Mouse (Mus musculus) lung, postnatal 0 days (tissue): Measurements from ENCODE around the gene Gm9508. TPM values are rescaled to one million over a fixed set of nuclear protein-coding genes. Genes with fewer than 3 reads are reported as not detected.
A peak's percentile ranks its signal among the peaks of the same experiment; 100 is the strongest.

Source experiments
- ATAC-seq: fragments of 200-750 bp; cut with Nextera tagmentation; 2 replicates; pipeline ENCODE4 v1.8.0; 2017; ENCODE audit warnings: moderate library complexity
- DNase-seq: peaks from one replicate; pipeline ENCODE4 v3.0.0-alpha.2; 2016; ENCODE audit warnings: low spot score
- H3K27ac ChIP-seq: fragments of 300-500 bp; sonication (generic); 2 replicates; pipeline ENCODE4 v1.5.1; 2014; ENCODE audit warnings: antibody characterized with exemption, mild to moderate bottlenecking, low read length, mixed read lengths
- H3K27me3 ChIP-seq: fragments of 300-500 bp; sonication (generic); replicated peaks from 2 replicates; pipeline ENCODE4 v1.6.1; 2014; ENCODE audit warnings: low read length, mixed read lengths; ENCODE audit not compliant: insufficient read depth
- H3K36me3 ChIP-seq: fragments of 300-500 bp; sonication (generic); 2 replicates; pipeline ENCODE4 v1.6.1; 2014; ENCODE audit warnings: low read length, mixed read lengths; ENCODE audit not compliant: insufficient read depth
- H3K4me1 ChIP-seq: fragments of 300-500 bp; sonication (generic); 2 replicates; pipeline ENCODE4 v1.6.1; 2014; ENCODE audit warnings: antibody characterized with exemption, low read depth, low read length, mixed read lengths; ENCODE audit not compliant: insufficient read depth
- H3K4me2 ChIP-seq: fragments of 300-500 bp; sonication (generic); replicated peaks from 2 replicates; pipeline ENCODE4 v1.6.1; 2014; ENCODE audit warnings: low read depth, mild to moderate bottlenecking, low read length, moderate library complexity, mixed read lengths
- H3K4me3 ChIP-seq: fragments of 300-500 bp; sonication (generic); 2 replicates; pipeline ENCODE4 v1.5.1; 2014; ENCODE audit warnings: low read depth, low read length
- H3K9ac ChIP-seq: fragments of 300-500 bp; sonication (generic); replicated peaks from 2 replicates; pipeline ENCODE4 v1.6.1; 2014; ENCODE audit warnings: low read depth, mild to moderate bottlenecking
- H3K9me3 ChIP-seq: fragments of 300-500 bp; sonication (generic); 2 replicates; pipeline ENCODE4 v1.6.1; 2016; ENCODE audit warnings: low read length, mixed read lengths
- CTCF ChIP-seq: IDR thresholded peaks from 2 replicates; pipeline ENCODE4 v1.5.1; 2016; ENCODE audit warnings: antibody characterized with exemption, mild to moderate bottlenecking
- EP300 ChIP-seq: IDR thresholded peaks from 2 replicates; pipeline ENCODE4 v1.6.1; 2016; ENCODE audit warnings: antibody characterized with exemption, mild to moderate bottlenecking, control low read depth
- WGBS: fragments of 180-500 bp; shearing (Covaris S2); extraction: QIAGEN DNeasy Blood & Tissue Kit; methylation state at CpG from one replicate; pipeline ENCODE4 v1.1.7; 2014; 5-methylcytosine and 5-hydroxymethylcytosine counted together
- polyA plus RNA-seq: library from polyadenylated mRNA; unstranded; fragments of >200 nt; fragmentation: Nextera tagmentation; extraction: Ambion mirVana; gene quantifications from 2 replicates; pipeline ENCODE4 v1.2.1, GENCODE M21; 2015

Gm9508 gene
- polyA plus RNA-seq, 1 experiment from 2014 or later = not detected

GRCm38 (mm10) chr10:77658286-77658994 is 38.6 kb downstream of the Gm9508 start:
- Histone ChIP-seq H3K4me3 (no peak overlapping the region), H3K9ac (no peak overlapping the region), H3K4me2 (no peak overlapping the region), H3K4me1 (0 out of 2 replicates have a peak, but pooled peaks cover 2% of the 10 kb centered on the region), H3K9me3 (no peaks in the 10 kb centered on the region), H3K27me3 (no peaks in the 10 kb centered on the region), H3K27ac (peak overlapping the region; percentile 66), H3K36me3 (no peaks in the 10 kb centered on the region)
- TF ChIP-seq CTCF (no peak), EP300 (no peak)
- DNase-seq (peak; percentile 79), ATAC-seq (peak; percentile 95)
- 41% methylated on average over 15 of the region's 15 CpGs for WGBS

DNA sequence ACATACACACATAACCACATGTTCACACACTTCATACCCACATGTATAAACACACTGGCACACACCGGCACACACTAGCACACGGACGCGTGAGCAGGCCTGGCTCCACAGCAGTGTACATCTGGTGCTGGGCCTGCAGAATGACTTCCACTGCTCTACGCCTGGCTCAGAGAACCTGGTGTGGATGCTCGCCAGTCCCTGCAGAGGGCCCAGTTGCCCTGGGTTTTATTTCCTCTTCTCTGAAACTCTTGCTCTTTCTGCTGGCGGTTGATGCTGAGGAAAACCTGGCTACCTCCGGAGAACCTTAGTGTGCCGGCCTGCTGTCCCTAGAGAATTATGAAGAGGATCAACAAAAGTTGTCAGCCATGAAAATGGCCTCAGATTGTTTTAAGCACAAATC is 45.0 kb downstream of the Gm9508 start:
- Histone ChIP-seq H3K4me3 (no peak overlapping the region), H3K27me3 (no peaks in the 10 kb centered on the region), H3K9me3 (no peaks in the 10 kb centered on the region), H3K4me2 (no peak overlapping the region), H3K27ac (no peak overlapping the region), H3K36me3 (no peaks in the 10 kb centered on the region), H3K4me1 (no peaks in the 10 kb centered on the region), H3K9ac (no peak overlapping the region)
- TF ChIP-seq CTCF = no peak
- no peak for TF ChIP-seq EP300
- WGBS = 83% methylated on average over 9 of the region's 9 CpGs
- DNase-seq (no peak), ATAC-seq (no peak)

- Histone ChIP-seq H3K36me3 (peaks cover 38% of the 10 kb centered on the region), H3K4me3 (no peak overlapping the region), H3K9me3 (no peaks in the 10 kb centered on the region), H3K9ac (no peak overlapping the region), H3K27me3 (no peaks in the 10 kb centered on the region), H3K4me2 (no peak overlapping the region), H3K27ac (no peak overlapping the region), H3K4me1 (no peaks in the 10 kb centered on the region)
- TF ChIP-seq CTCF (no peak), EP300 (no peak)
- 79% methylated on average over 8 of the region's 8 CpGs for WGBS
- no peak for ATAC-seq
- no peak for DNase-seq
Observed at GRCm38 (mm10) chr10:77647901-77648300, 49.1 kb downstream of the Gm9508 start.

DNA sequence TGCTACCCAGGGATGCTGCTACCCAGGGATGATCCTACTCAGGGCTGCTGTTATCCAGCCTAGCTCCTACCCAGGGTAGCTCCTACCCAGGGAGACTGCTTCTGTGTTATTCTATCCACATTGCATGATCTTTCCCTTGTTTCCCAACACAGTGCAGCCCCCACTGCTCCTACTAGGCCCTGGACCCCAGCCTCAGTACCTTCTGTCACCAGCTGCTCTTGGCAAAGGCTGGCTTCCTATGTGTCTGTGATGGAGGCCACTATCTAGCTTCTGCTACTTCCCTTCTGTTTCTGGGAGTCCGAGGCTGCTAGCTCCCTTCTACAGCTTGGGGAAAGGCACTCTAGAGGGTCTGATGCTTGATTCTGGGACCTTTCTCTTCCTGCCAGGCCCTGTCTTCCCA is 49.6 kb downstream of the Gm9508 start:
- Histone ChIP-seq H3K9ac (no peak overlapping the region), H3K27ac (no peak overlapping the region), H3K9me3 (no peaks in the 10 kb centered on the region), H3K27me3 (no peaks in the 10 kb centered on the region), H3K4me3 (no peak overlapping the region), H3K4me2 (no peak overlapping the region), H3K36me3 (peaks cover 38% of the 10 kb centered on the region), H3K4me1 (no peaks in the 10 kb centered on the region)
- WGBS = 74% methylated on average over 1 of the region's 1 CpGs
- no peak for ATAC-seq
- no peak for TF ChIP-seq EP300
- TF ChIP-seq CTCF = no peak
- DNase-seq = no peak

Other genes with a start within 250 kb of the Gm9508 start
- gene Fam207a, start 181.4 kb downstream of the Gm9508 start, polyA plus RNA-seq = 26.8 and 27.2 TPM in 2 replicates
- 19.1 and 21.1 TPM in 2 replicates for gene Itgb2, start 167.0 kb downstream of the Gm9508 start, polyA plus RNA-seq
- gene Pttg1ip, start 115.5 kb downstream of the Gm9508 start, polyA plus RNA-seq = 189 and 207 TPM in 2 replicates
- 185 and 209 TPM in 2 replicates for gene Sumo3, start 91.1 kb downstream of the Gm9508 start, polyA plus RNA-seq
- gene Gm49325, start 91.0 kb downstream of the Gm9508 start, polyA plus RNA-seq = 4.9 and 6.4 TPM in 2 replicates
- gene Ube2g2, start 75.0 kb downstream of the Gm9508 start, polyA plus RNA-seq = 59.8 and 65.6 TPM in 2 replicates
- gene Tspear, start 10.7 kb downstream of the Gm9508 start, polyA plus RNA-seq = 0.12 and 0.13 TPM in 2 replicates
- gene Gm19402, start 6.5 kb downstream of the Gm9508 start, polyA plus RNA-seq = not detected in 2 replicates
- gene Gm10272, start 9.4 kb upstream of the Gm9508 start, polyA plus RNA-seq = not detected in 2 replicates
- not detected in 2 replicates for gene Gm10024, start 14.2 kb upstream of the Gm9508 start, polyA plus RNA-seq
- not detected in 2 replicates for gene Gm10142, start 18.6 kb upstream of the Gm9508 start, polyA plus RNA-seq
- gene Krtap12-1, start 23.4 kb upstream of the Gm9508 start, polyA plus RNA-seq = not detected in 2 replicates
- gene Gm10100, start 29.3 kb upstream of the Gm9508 start, polyA plus RNA-seq = not detected in 2 replicates
- not detected in 2 replicates for gene Gm18596, start 45.4 kb upstream of the Gm9508 start, polyA plus RNA-seq
- not detected in 2 replicates for gene Gm9736, start 54.1 kb upstream of the Gm9508 start, polyA plus RNA-seq
- gene Gm3233, start 62.4 kb upstream of the Gm9508 start, polyA plus RNA-seq = not detected in 2 replicates
- gene Gm3238, start 74.1 kb upstream of the Gm9508 start, polyA plus RNA-seq = not detected in 2 replicates
- not detected in 2 replicates for gene Gm7138, start 79.7 kb upstream of the Gm9508 start, polyA plus RNA-seq
- gene Gm3250, start 85.3 kb upstream of the Gm9508 start, polyA plus RNA-seq = not detected in 2 replicates
- gene Gm7137, start 91.0 kb upstream of the Gm9508 start, polyA plus RNA-seq = not detected in 2 replicates
- gene Gm9639, start 97.8 kb upstream of the Gm9508 start, polyA plus RNA-seq = not detected in 2 replicates
- gene Gm19668, start 101.9 kb upstream of the Gm9508 start, polyA plus RNA-seq = not detected in 2 replicates
- gene Gm9507, start 114.6 kb upstream of the Gm9508 start, polyA plus RNA-seq = not detected in 2 replicates
- not detected in 2 replicates for gene Gm2696, start 117.4 kb upstream of the Gm9508 start, polyA plus RNA-seq
- not detected in 2 replicates for gene Krtap10-4, start 129.9 kb upstream of the Gm9508 start, polyA plus RNA-seq
- not detected in 2 replicates for gene Krtap10-10, start 138.7 kb upstream of the Gm9508 start, polyA plus RNA-seq
- not detected in 2 replicates for gene Gm36176, start 149.6 kb upstream of the Gm9508 start, polyA plus RNA-seq
- not detected in 2 replicates for gene Gm10318, start 155.6 kb upstream of the Gm9508 start, polyA plus RNA-seq
- gene Gm3285, start 164.7 kb upstream of the Gm9508 start, polyA plus RNA-seq = not detected in 2 replicates
- 1.2 and 1.6 TPM in 2 replicates for gene Lrrc3, start 205.3 kb upstream of the Gm9508 start, polyA plus RNA-seq